Mouse (Mus musculus) c-Kit-positive CD71-positive TER-119-negative erythroid progenitor cells, embryonic 14.5 days (primary cell): ENCODE results near the gene Gm45618.

Experiments
- DNase-seq: peaks from one replicate; pipeline ENCODE4 v3.0.0-alpha.2; 2013; ENCODE audit warnings: low read depth

The Gm45618 gene

GRCm38 (mm10) chr7:142070458-142071211 is 49.9 kb downstream of the Gm45618 start:
- DNase-seq = peak; percentile 61
